Mouse (Mus musculus): ENCODE results near the gene Hoxa13. TPM values are rescaled to one million over a fixed set of nuclear protein-coding genes. Genes with fewer than 3 reads are reported as not detected.

Hoxa13 gene
- total RNA-seq (2023), result not detected

DNA sequence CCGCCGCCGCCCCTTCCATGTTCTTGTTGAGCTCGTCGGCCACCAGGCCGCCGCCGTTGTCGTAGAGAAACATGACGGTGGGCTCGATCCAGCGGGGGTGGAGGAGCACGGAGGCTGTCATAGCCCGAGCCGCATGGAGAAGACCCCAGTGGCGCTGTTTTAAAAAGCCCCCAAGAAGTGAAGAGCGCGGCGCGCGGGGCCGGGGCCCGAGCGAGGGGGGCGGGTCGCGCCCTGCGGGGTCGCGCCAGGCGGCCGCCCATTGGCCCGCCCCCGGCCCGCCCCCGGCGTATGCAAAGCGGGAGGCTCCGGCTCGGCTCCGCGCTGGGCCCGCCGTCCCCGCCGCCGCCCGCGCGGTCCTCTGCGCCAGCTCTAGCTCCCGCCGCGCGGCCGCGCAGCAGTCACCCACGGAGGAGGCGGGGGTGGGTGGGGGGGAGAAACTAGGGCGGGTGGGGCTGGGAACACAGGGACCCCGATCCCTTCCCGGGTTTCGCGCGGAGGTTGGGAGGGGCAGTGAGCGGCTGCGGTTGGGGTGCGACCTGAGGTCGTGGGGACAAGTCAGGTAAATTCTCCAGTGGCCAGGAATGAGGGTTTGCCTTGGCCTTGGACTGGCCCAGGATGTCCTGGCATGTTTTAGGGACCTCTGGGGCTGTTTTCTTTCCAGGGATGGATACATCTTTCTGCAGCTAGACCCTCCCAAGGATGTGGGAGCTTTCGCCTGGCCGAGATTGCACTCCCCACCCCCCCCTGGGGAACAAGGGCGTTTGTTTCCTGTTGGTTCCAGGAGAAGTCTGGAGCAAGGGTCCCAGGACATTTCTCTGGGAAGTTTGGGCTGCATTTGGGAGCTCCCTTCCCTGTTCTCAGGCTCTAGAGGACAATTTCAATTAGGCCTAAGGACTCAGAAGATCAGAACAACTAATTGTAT, at the start of gene Hoxa13:
TSS of gene Hoxa13 (minus strand) at position 227 of the 922 bp plus-strand sequence.

GRCm38 (mm10) chr6:52245757-52246142, 14.9 kb downstream of the Hoxa13 start, which contains the start of gene Hoxa11:
TSS of gene Hoxa11 (minus strand) at chr6:52245810.

DNA sequence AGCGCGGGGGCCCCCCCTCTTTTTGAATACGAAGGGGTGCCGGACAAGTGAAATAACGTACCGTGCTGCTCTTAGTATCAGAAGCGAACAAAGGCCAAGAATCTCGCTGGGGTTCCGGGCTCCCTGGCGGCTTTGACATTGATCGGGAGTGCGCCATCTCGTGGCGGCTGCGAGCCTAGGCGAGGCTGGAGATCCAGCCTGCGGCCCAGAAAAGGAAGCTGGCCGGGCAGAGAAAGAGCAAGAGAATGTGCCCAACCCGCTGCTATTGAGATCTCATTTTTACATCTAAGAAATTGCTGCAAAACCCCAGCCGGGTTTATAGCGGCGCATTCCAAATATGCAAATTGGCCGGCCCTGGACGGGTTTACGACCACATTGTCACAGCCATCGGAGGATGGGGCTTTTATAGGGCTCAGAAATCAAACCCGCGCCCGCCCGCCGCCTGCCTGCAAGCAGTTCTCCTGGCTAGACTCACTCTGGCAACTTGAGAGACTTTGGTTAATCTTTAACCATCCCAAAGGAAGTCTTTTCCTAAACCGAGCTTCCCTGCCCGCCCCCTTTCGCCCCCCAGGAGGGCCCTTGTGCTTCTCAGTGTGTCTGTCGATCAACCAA, 20.2 kb downstream of the Hoxa13 start, which contains the start of gene Hoxa10:
TSS of gene Hoxa10 (minus strand) at position 466 of the 612 bp plus-strand sequence.

GRCm38 (mm10) chr6:52230516-52231165, 30.0 kb downstream of the Hoxa13 start, which contains the start of gene Hoxa9:
TSS of gene Hoxa9 (minus strand) at chr6:52231089.

DNA sequence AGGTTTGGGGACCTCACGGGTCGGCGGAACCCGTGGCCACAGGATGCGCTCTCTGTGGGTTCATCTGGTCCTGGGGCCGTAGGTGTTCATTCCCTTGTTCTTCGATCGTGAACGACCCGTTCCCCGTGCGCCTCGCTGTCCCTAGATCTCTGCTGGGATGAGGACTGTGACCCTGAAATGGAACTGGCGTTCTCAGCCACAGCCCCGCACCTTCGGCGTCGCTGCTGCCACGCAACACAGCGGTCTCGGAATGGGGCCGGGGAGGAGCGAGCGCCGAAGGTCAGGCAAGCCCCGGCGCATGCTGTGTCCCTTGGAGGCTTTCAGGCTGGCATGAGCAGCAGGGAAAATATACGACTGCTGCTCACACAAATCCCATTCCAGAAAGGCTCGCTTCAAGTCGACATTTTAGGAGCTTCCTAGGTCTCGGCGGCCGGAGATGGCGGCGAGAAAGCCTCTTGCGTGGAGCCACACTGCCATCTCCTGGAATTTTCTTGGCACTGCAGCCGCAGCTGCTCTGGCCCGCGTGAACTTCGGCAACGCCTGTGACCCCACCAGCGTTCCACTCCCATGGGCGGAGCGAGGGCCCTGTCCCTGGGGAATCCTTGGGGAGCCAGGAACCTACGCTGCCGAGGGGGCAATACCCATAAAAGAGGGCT, 39.2 kb downstream of the Hoxa13 start, which contains the start of gene Hoxa7:
TSS of gene Hoxa7 (minus strand) at position 518 of the 656 bp plus-strand sequence.

DNA sequence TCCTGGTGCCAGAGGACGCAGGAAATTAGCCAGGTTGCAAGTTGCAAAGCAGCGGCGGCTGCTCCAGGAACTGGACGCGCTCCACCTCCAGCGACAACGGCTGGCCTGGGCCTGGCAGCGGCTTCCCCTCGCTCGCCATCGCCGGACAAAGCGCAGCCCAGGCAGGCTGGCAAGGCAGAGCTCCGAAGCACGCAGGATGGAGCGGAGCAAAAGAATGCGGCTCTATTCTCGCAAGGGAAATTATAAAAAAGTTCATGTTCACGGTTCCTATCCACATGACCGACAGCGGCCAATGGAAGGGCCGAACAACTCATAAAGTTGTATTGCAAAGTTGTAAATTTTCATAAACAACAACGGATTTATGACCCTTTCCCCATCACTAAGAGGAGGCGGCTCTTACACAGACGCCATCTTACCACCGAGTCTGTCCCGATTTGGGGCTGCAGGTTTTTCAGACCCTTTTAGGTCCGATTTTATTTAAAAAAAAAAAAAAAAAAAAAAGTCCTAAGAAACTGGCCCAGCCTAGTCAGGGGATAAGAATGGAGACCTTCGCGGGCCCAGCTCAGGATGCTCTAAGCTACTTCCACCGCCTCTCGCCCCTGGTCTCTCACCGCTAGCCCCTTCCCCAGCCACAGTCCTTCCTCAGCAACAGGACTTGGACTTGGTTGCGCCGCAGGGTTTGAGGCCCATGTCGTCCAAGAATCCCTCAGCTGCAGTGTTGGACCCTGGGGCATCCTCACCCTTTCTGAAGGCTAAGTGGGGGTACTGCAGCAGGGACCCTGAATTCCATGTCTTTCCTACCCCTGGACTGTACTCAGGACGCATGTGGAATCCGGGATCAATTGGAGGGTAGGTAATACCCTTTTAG, 47.3 kb downstream of the Hoxa13 start, which contains the start of the genes Hoxa3 and Gm28308:
TSS of gene Hoxa3 (minus strand) at position 218 of the 868 bp plus-strand sequence.
TSS of gene Gm28308 (minus strand) at position 221 of the 868 bp plus-strand sequence.

GRCm38 (mm10) chr6:52208072-52208867, 52.4 kb downstream of the Hoxa13 start, which contains the start of gene Hoxa6:
TSS of gene Hoxa6 (minus strand) at chr6:52208722.

Other genes starting within 250 kb of the Hoxa13 start
- gene Skap2, start 248.3 kb downstream of the Hoxa13 start, total RNA-seq (2023), result 15.0 TPM
- gene Hoxa1, start 102.6 kb downstream of the Hoxa13 start, total RNA-seq (2023), result not detected
- gene Hoxa2, start 96.0 kb downstream of the Hoxa13 start, total RNA-seq (2023), result not detected
- not detected for gene 5730596B20Rik, start 83.4 kb downstream of the Hoxa13 start, total RNA-seq (2023)
- gene Hoxa4, start 69.1 kb downstream of the Hoxa13 start, total RNA-seq (2023), result not detected
- gene Hoxa5, start 56.3 kb downstream of the Hoxa13 start, total RNA-seq (2023), result not detected
- not detected for gene Hoxa6, start 52.2 kb downstream of the Hoxa13 start, total RNA-seq (2023)
- 0.23 TPM for gene Hoxa3, start 47.5 kb downstream of the Hoxa13 start, total RNA-seq (2023)
- not detected for gene Gm28308, start 47.5 kb downstream of the Hoxa13 start, total RNA-seq (2023)
- gene Hoxa7, start 39.0 kb downstream of the Hoxa13 start, total RNA-seq (2023), result not detected
- gene Hoxa9, start 29.8 kb downstream of the Hoxa13 start, total RNA-seq (2023), result not detected
- gene Hoxa10, start 20.0 kb downstream of the Hoxa13 start, total RNA-seq (2023), result not detected
- gene Hoxa11, start 15.1 kb downstream of the Hoxa13 start, total RNA-seq (2023), result not detected
- gene Evx1, start 52.6 kb upstream of the Hoxa13 start, total RNA-seq (2023), result 1.7 TPM

Data from CD4-positive naive resting alpha-beta T cell, adult 76 days (primary cell).